Mouse (Mus musculus): ENCODE results near the gene Gtf3c6. TPM values are rescaled to one million over a fixed set of nuclear protein-coding genes. Genes with fewer than 3 reads are reported as not detected.
A peak's percentile ranks its signal among the peaks of the same experiment; 100 is the strongest.

Gene Gtf3c6
- polyA plus RNA-seq, 1 experiment from 2014 or later, result 158 TPM

DNA sequence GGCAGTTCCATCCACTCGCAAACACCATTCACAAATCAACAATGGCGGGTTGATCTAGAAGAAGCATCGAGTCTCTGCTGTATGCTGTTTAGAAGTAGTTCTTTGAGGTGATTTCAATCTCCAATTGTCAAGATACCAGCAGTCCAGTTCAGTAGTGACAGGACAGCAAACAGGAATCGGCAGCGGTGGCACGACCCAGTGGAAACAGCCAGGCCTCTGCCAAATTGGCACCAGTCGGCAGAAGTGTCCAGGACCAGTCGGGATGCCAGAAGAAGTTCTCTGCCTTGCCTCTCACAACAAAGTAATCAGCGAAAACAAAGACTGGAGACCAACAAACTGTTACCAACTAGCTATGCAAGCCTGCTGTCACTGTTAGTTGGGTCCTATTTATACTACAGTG, 25.7 kb upstream of the Gtf3c6 start:
- Histone ChIP-seq H3K4me1 (replicated peaks) (no peaks in the 10 kb centered on the region), H3K4me3 (replicated peaks) (no peak overlapping the region), H3K27ac (no peak overlapping the region), H3K9ac (replicated peaks) (no peak overlapping the region), H3K4me2 (no peak overlapping the region), H3K9me3 (no peaks in the 10 kb centered on the region), H3K36me3 (peaks cover 27% of the 10 kb centered on the region), H3K27me3 (no peaks in the 10 kb centered on the region)
- WGBS, result 92% methylated on average over 9 of the region's 9 CpGs
- no peak for ATAC-seq (ENCODE audit: insufficient number of reproducible peaks, insufficient read depth, low FRiP score, low TSS enrichment, low read depth)

DNA sequence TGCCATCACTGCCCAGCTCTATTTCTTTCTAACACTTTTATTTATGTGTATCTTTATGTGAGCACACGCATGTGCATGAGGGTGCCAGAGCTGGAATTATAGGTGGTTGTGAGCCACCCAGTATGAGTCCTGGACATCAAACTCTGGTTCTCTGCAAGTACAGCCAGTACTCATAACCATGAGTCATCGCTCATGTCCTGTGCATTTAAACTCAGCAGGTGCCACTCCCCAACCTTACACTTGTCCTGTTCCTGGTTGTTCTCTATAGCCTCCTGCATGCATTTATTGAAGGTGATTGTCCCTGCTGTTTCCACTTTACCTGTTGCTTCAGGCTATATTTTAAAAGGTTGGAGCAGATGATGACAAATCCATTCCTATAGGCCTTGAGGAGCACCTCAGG, 23.7 kb upstream of the Gtf3c6 start:
- 93% methylated on average over 2 of the region's 2 CpGs for WGBS
- Histone ChIP-seq H3K9ac (replicated peaks) (no peak overlapping the region), H3K27ac (no peak overlapping the region), H3K27me3 (no peaks in the 10 kb centered on the region), H3K9me3 (no peaks in the 10 kb centered on the region), H3K4me3 (replicated peaks) (no peak overlapping the region), H3K4me1 (replicated peaks) (no peaks in the 10 kb centered on the region), H3K4me2 (no peak overlapping the region), H3K36me3 (peaks cover 20% of the 10 kb centered on the region)
- no peak for ATAC-seq (ENCODE audit: insufficient number of reproducible peaks, insufficient read depth, low FRiP score, low TSS enrichment, low read depth)

DNA sequence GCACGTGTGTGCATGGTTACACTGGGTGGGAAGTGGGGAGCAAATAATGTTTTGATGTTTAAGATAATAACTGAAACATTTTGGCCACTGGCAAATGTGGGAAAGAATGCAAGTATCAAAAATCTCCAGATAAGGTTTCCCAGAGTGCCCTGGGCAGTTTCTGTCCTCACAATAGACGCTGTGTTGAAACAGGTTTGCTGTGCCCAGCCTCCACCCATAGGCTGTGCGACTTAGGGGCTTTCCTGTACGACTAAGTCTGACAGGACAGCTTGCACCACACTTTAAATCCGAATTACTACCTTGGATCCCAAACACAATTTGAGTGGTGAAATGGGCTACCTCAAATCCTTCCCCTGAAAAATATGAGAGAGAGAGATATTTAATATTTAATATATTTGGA, 20.4 kb upstream of the Gtf3c6 start:
- H3K4me1 ChIP-seq (replicated peaks), result no peaks in the 10 kb centered on the region
- no peaks in the 10 kb centered on the region for H3K9me3 ChIP-seq
- 71% methylated on average over 5 of the region's 5 CpGs for WGBS
- H3K9ac ChIP-seq (replicated peaks), result no peak overlapping the region
- H3K27ac ChIP-seq, result no peak overlapping the region
- no peak overlapping the region for H3K4me3 ChIP-seq (replicated peaks)
- H3K36me3 ChIP-seq, result peaks cover 5% of the 10 kb centered on the region; the same call in 1 of the 2 replicates
- H3K27me3 ChIP-seq, result no peaks in the 10 kb centered on the region
- ATAC-seq (ENCODE audit: insufficient number of reproducible peaks, insufficient read depth, low FRiP score, low TSS enrichment, low read depth), result no peak
- no peak overlapping the region for H3K4me2 ChIP-seq

DNA sequence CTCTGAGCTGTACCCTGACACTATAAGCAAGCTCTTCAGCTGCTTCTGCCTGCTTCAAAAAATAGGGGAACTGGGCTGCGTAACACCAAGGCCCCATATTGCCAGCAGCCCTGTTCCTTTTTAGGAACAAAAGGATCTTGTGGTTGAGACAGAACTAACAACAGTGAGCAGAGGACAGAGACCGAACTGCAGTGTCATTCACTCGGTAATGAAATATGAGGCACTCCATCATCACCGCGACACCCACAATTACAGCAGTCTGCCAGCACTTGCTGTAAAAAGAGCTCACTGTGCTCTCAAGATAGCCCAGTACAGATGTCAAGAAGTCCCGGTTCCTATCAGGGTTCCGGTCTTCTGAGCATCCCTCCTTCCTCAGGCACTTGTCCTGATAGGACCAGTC, 18.1 kb upstream of the Gtf3c6 start:
- no peaks in the 10 kb centered on the region for H3K27me3 ChIP-seq

DNA sequence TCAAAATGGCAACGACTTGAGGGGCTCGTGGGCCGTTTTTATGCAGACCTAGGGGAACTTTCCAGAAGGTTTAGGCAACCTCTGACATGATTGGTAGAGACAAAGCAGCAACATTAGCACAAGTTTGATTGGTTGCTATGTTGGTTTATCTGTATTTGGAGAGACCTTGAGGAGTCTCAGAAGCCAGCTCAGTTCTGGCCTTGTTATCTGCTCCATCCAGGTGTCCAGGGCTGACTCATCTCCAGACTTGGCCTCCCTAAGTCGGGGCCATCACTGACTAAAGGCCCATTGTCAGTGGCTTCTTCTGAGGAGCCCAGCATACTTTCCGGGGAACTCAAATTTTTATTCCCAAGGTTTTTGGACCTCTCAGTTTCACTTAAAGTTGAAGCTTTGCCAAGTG, 16.0 kb upstream of the Gtf3c6 start:
- no peaks in the 10 kb centered on the region for H3K4me1 ChIP-seq (replicated peaks)
- ATAC-seq (ENCODE audit: insufficient number of reproducible peaks, insufficient read depth, low FRiP score, low TSS enrichment, low read depth), result no peak
- H3K4me2 ChIP-seq, result no peak overlapping the region
- no peaks in the 10 kb centered on the region for H3K27me3 ChIP-seq
- no peaks in the 10 kb centered on the region for H3K36me3 ChIP-seq
- H3K27ac ChIP-seq, result no peak overlapping the region
- no peak overlapping the region for H3K9ac ChIP-seq (replicated peaks)
- no peak overlapping the region for H3K4me3 ChIP-seq (replicated peaks)
- H3K9me3 ChIP-seq, result no peaks in the 10 kb centered on the region
- 85% methylated on average over 5 of the region's 5 CpGs for WGBS

More for the DNA sequence above, 18.1 kb upstream of the Gtf3c6 start:
- no peaks in the 10 kb centered on the region for H3K9me3 ChIP-seq
- H3K27ac ChIP-seq, result no peak overlapping the region
- no peak overlapping the region for H3K4me3 ChIP-seq (replicated peaks)
- H3K36me3 ChIP-seq, result no peaks in the 10 kb centered on the region
- 69% methylated on average over 7 of the region's 7 CpGs for WGBS
- no peaks in the 10 kb centered on the region for H3K4me1 ChIP-seq (replicated peaks)
- no peak for ATAC-seq (ENCODE audit: insufficient number of reproducible peaks, insufficient read depth, low FRiP score, low TSS enrichment, low read depth)
- H3K4me2 ChIP-seq, result no peak overlapping the region
- H3K9ac ChIP-seq (replicated peaks), result no peak overlapping the region

DNA sequence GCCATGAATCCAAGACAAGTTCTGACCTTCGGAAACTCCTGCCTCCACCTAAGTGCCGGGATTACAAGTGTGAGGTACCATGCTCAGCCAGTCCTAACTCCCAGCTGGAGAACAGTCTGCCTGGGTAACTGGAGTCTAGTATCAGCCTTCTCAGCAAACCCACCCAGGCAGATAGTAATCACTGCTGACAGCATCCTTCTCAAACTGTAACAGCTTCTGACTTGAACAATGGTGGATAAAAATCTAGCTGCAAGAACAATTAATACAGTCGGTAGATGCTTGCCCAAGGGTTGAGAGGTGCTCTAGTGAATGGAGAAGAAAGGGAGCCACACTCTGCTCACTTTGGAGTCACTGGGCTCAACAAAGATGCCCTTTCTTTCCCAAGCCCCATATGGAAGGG, 13.3 kb upstream of the Gtf3c6 start:
- Histone ChIP-seq H3K9ac (replicated peaks) (no peak overlapping the region), H3K36me3 (no peaks in the 10 kb centered on the region), H3K9me3 (no peaks in the 10 kb centered on the region), H3K4me3 (replicated peaks) (no peak overlapping the region), H3K27ac (no peak overlapping the region), H3K27me3 (no peaks in the 10 kb centered on the region), H3K4me1 (replicated peaks) (no peaks in the 10 kb centered on the region), H3K4me2 (no peak overlapping the region)
- 89% methylated on average over 3 of the region's 3 CpGs for WGBS
- ATAC-seq (ENCODE audit: insufficient number of reproducible peaks, insufficient read depth, low FRiP score, low TSS enrichment, low read depth), result no peak

DNA sequence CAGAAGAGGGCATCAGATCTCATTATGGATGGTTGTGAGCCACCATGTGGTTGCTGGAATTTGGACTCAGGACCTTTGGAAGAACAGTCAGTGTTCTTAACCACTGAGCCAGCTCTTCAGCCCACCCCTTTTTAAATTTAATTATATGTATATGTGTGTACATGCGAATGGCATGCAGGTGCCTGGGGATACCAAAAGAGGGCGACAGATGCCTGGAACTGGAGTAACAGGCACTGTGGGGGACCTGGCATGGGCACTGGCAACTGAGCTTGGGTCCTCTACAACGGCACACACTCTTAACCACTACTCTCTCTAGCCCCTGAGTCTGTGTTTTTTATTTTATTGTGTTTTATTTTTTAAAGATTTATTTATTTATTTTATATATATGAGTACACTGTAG, 7.0 kb upstream of the Gtf3c6 start:
- H3K36me3 ChIP-seq, result no peaks in the 10 kb centered on the region
- H3K4me2 ChIP-seq, result no peak overlapping the region
- H3K27ac ChIP-seq, result no peak overlapping the region
- H3K27me3 ChIP-seq, result no peaks in the 10 kb centered on the region
- H3K9ac ChIP-seq (replicated peaks), result no peak overlapping the region
- no peaks in the 10 kb centered on the region for H3K4me1 ChIP-seq (replicated peaks)
- no peak for ATAC-seq (ENCODE audit: insufficient number of reproducible peaks, insufficient read depth, low FRiP score, low TSS enrichment, low read depth)
- H3K4me3 ChIP-seq (replicated peaks), result no peak overlapping the region
- WGBS, result 86% methylated on average over 3 of the region's 3 CpGs
- 0 out of 2 replicates have a peak, but pooled peaks cover 5% of the 10 kb centered on the region for H3K9me3 ChIP-seq

DNA sequence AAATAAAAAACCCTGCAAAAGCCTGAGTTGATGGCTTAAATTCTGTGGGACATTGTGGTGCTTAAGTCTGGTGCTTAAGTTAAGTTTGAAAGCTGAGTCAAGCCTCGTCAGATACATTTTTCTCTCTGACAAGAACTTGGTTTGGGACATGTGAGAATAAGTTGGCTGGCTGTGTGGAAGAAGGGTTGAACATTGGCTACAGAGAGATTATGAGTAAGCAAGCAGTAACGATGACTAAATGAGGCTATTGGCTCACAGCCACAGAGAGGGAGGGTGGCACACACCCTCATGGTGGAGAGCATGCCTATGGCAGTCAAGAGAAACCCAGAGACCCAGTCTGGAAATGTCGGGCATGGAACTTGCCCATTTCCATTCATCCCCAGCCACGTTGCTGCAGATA, 5.8 kb upstream of the Gtf3c6 start:
- no peak for ATAC-seq (ENCODE audit: insufficient number of reproducible peaks, insufficient read depth, low FRiP score, low TSS enrichment, low read depth)
- no peak overlapping the region for H3K4me2 ChIP-seq
- no peaks in the 10 kb centered on the region for H3K4me1 ChIP-seq (replicated peaks)
- 0 out of 2 replicates have a peak, but pooled peaks cover 5% of the 10 kb centered on the region for H3K9me3 ChIP-seq
- WGBS, result 87% methylated on average over 4 of the region's 4 CpGs
- no peak overlapping the region for H3K4me3 ChIP-seq (replicated peaks)
- H3K36me3 ChIP-seq, result no peaks in the 10 kb centered on the region
- H3K9ac ChIP-seq (replicated peaks), result no peak overlapping the region
- H3K27ac ChIP-seq, result no peak overlapping the region
- no peaks in the 10 kb centered on the region for H3K27me3 ChIP-seq

DNA sequence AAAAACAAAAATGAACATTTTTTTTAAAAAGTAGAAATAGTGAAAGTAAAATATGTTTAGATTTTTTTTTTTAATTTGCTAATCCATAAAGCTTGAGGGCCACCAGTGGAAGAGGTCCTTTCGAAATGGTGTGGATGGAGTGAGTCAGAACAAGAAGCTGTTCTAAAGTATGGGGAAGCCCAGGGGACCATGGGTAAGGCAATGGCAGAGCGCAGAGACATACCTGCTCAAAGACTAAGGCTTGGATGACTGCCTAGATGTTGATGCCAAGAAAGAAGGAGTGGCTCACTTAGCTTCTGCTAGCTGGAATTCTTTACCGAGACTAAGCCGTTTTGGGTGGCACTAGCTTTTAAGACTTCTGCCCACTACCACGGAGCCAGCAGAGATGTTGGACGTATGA, 4.3 kb upstream of the Gtf3c6 start:
- Histone ChIP-seq H3K27ac (no peak overlapping the region), H3K4me1 (replicated peaks) (no peaks in the 10 kb centered on the region), H3K27me3 (no peaks in the 10 kb centered on the region), H3K36me3 (no peaks in the 10 kb centered on the region), H3K9me3 (0 out of 2 replicates have a peak, but pooled peaks cover 5% of the 10 kb centered on the region), H3K4me2 (no peak overlapping the region), H3K9ac (replicated peaks) (no peak overlapping the region), H3K4me3 (replicated peaks) (no peak overlapping the region)
- ATAC-seq (ENCODE audit: insufficient number of reproducible peaks, insufficient read depth, low FRiP score, low TSS enrichment, low read depth), result no peak
- 88% methylated on average over 6 of the region's 6 CpGs for WGBS

DNA sequence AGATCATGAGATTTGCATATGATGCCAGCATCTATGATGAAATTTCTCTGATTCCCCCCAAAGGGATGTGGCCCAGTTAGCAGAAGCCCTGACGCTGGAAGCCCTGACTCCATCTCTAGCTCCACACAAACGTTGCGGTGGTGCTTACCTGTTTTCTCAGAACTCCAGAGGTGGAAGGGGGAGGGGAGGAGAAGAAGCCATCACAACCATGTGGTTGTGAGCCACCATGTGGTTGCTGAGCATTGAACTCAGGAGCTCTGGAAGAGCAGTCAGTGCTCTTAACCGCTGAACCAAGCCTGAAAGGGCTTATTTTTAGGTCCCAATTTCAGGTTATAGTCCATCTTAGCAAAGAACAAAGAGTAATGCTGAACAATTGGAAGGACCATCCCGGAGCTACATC, 2.4 kb upstream of the Gtf3c6 start:
- Histone ChIP-seq H3K9me3 (0 out of 2 replicates have a peak, but pooled peaks cover 5% of the 10 kb centered on the region), H3K9ac (replicated peaks) (no peak overlapping the region), H3K4me3 (replicated peaks) (no peak overlapping the region), H3K27ac (no peak overlapping the region), H3K4me2 (no peak overlapping the region), H3K36me3 (no peaks in the 10 kb centered on the region), H3K27me3 (no peaks in the 10 kb centered on the region), H3K4me1 (replicated peaks) (peaks cover 8% of the 10 kb centered on the region; the same call in 1 of the 2 replicates)
- 34% methylated on average over 5 of the region's 5 CpGs for WGBS
- ATAC-seq (ENCODE audit: insufficient number of reproducible peaks, insufficient read depth, low FRiP score, low TSS enrichment, low read depth), result no peak

DNA sequence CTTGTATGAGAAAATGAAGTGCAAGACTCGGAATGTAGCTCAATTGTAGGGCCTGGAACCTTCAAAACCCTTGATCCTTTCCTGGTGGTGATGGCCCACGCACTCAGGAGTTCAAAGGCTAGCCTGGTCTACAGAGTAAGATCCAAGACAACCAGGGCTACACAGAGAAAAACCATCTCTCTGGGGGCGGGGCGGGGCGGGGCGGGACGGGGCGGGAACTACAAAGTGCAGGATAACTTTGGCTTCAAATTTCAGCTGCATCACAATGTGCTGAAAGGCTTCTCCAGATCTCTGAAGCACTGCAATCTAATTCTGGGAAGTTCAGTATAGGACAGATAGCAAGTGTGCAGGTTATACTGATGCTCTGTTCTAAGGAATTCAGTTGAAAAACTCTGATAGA, 1.6 kb upstream of the Gtf3c6 start:
- ATAC-seq (ENCODE audit: insufficient number of reproducible peaks, insufficient read depth, low FRiP score, low TSS enrichment, low read depth), result no peak
- no peak overlapping the region for H3K4me3 ChIP-seq (replicated peaks)
- H3K27ac ChIP-seq, result no peak overlapping the region
- H3K27me3 ChIP-seq, result no peaks in the 10 kb centered on the region
- H3K4me1 ChIP-seq (replicated peaks), result peaks cover 8% of the 10 kb centered on the region; the same call in 1 of the 2 replicates
- 12% methylated on average over 8 of the region's 8 CpGs for WGBS
- H3K9me3 ChIP-seq, result no peaks in the 10 kb centered on the region
- no peak overlapping the region for H3K4me2 ChIP-seq
- H3K36me3 ChIP-seq, result peaks cover 4% of the 10 kb centered on the region; the same call in 1 of the 2 replicates
- H3K9ac ChIP-seq (replicated peaks), result no peak overlapping the region

DNA sequence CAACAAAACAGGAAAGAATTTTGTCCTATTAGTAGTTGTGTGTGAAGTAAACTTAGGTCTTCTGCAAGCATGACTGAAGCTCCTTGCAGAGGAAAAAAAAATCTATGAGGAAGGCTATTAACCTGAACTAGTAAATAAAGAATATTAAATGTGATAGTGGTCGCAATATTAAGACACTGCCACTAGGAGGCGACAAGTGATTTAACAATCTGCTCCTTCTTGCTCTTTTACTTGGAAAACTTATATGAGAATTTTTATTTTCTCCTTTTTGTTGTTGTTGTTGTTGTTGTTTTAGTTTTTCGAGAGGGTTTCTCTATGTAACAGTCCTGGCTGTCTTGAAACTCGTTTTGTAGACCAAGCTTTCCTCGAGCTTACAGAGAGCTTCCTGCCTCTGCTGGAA, 1.1 kb upstream of the Gtf3c6 start:
- no peaks in the 10 kb centered on the region for H3K27me3 ChIP-seq
- H3K27ac ChIP-seq, result peak overlapping the region; percentile 96
- 3% methylated on average over 5 of the region's 5 CpGs for WGBS
- 0 out of 2 replicates have a peak overlapping the region, but pooled peaks have one; percentile 72 for H3K4me3 ChIP-seq (replicated peaks)
- no peak overlapping the region for H3K9ac ChIP-seq (replicated peaks)
- no peak for ATAC-seq (ENCODE audit: insufficient number of reproducible peaks, insufficient read depth, low FRiP score, low TSS enrichment, low read depth)
- H3K9me3 ChIP-seq, result no peaks in the 10 kb centered on the region
- peaks cover 8% of the 10 kb centered on the region; the same call in 1 of the 2 replicates for H3K4me1 ChIP-seq (replicated peaks)
- H3K4me2 ChIP-seq, result peak overlapping the region; percentile 72
- peaks cover 9% of the 10 kb centered on the region for H3K36me3 ChIP-seq

Data from limb, embryonic 12.5 days (tissue).